In the genomic region with DNA sequence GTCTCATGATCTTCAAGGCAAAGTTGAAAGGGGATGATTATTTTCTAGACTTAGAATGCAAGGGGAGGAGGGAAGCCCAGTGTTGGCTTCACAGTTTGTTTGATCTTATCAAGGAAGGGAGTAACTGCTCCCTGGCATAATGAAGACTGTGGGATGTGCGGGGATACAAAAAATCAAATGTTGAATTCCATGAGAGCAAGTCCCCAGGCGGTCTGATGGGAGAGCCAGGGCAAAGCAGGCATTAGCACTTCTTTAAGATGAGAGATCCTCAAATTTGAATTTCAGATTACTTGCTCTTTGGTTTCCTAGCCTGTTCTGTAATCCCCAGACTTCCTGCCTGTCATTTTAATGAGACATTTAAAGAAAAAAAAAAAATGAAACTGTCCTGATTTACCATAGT, we compare ENCODE assay signal across 15 mouse cellular contexts.
"Had no signal": no experiment of that assay in that cellular context is flagged by ENCODE, and none has a peak within 500 bp of the region (broad histone marks: within the 10 kb centered on the region; RNA-seq: fewer than 3 reads in every experiment).

No protein-coding gene starts in this region.

- H3K9ac ChIP-seq: limb, embryonic 12.5 days; limb, embryonic 15.5 days; liver, embryonic 14.5 days; liver, postnatal 0 days; lung, embryonic 14.5 days had no signal

- H3K27ac ChIP-seq: limb, embryonic 12.5 days; limb, embryonic 15.5 days; liver, embryonic 14.5 days; macrophage had no signal

- H3K4me1 ChIP-seq: limb, embryonic 12.5 days; limb, embryonic 15.5 days had no signal

- H3K9me3 ChIP-seq: limb, embryonic 12.5 days; limb, embryonic 15.5 days had no signal

- H3K36me3 ChIP-seq: limb, embryonic 12.5 days; limb, embryonic 15.5 days had no signal

- DNase-seq: kidney, adult 18-20 months; kidney, adult 9 months; kidney, postnatal 14 days; kidney, postnatal 4 days; left cerebral cortex, postnatal 4 days; liver, postnatal 0 days; lung, embryonic 14.5 days; thymus, adult 18-20 months; thymus, postnatal 4 days had no signal

- H3K27me3 ChIP-seq: limb, embryonic 12.5 days; limb, embryonic 15.5 days had no signal

- H3K4me3 ChIP-seq: limb, embryonic 12.5 days; limb, embryonic 15.5 days had no signal

- ATAC-seq: liver, postnatal 0 days; lung, postnatal 0 days had no signal

- H3K4me2 ChIP-seq: limb, embryonic 12.5 days; limb, embryonic 15.5 days; liver, embryonic 11.5 days; lung, embryonic 14.5 days had no signal
